ENCODE assay signal across 18 mouse cellular contexts in genomic region chr17:10407031-10407722, GRCm38 (mm10).
DNase-seq lines count a peak whose midpoint lies in the region; ATAC-seq and TF ChIP-seq lines count a peak whose summit lies in the region.
"Had no signal": no experiment of that assay in that cellular context is flagged by ENCODE, and none has a peak within 500 bp of the region (broad histone marks: within the 10 kb centered on the region; RNA-seq: fewer than 3 reads in every experiment).

No protein-coding gene starts in this region.

- WGBS in heart, embryonic 12.5 days: 41% methylated on average over 7 of the region's 7 CpGs
- 35% methylated on average over 7 of the region's 7 CpGs for WGBS in lung, embryonic 14.5 days

- no peaks in the 10 kb centered on the region for H3K27me3 ChIP-seq in heart, embryonic 12.5 days (replicated peaks)
- H3K27me3 ChIP-seq in lung, embryonic 14.5 days (ENCODE audit: insufficient read depth, low read length): no peaks in the 10 kb centered on the region
- no peaks in the 10 kb centered on the region for H3K27me3 ChIP-seq in testis, adult 2 months (ENCODE audit: control insufficient read depth, insufficient read depth, low read length)
- H3K27me3 ChIP-seq: CH12.LX; hindbrain, embryonic 12.5 days; limb, embryonic 12.5 days; neural tube, embryonic 12.5 days had no signal

- no peak for ATAC-seq in heart, embryonic 12.5 days (ENCODE audit: insufficient number of reproducible peaks, low FRiP score)
- ATAC-seq in lung, embryonic 14.5 days (ENCODE audit: insufficient read depth): no peak
- ATAC-seq: intestine, embryonic 16.5 days; liver, postnatal 0 days had no signal

- peak overlapping the region; percentile 29; the same call in 1 of the 2 replicates for H3K9ac ChIP-seq in heart, embryonic 12.5 days
- no peak overlapping the region for H3K9ac ChIP-seq in lung, embryonic 14.5 days
- H3K9ac ChIP-seq: hindbrain, embryonic 12.5 days; limb, embryonic 12.5 days; liver, postnatal 0 days; neural tube, embryonic 12.5 days had no signal

- H3K4me3 ChIP-seq in heart, embryonic 12.5 days: no peak overlapping the region
- no peak overlapping the region for H3K4me3 ChIP-seq in lung, embryonic 14.5 days (ENCODE audit: low read depth, low read length)
- H3K4me3 ChIP-seq in testis, adult 2 months (ENCODE audit: control insufficient read depth, low read depth, low read length): no peak overlapping the region
- H3K4me3 ChIP-seq: erythroblast, embryonic 14.5 days; hindbrain, embryonic 12.5 days; limb, embryonic 12.5 days; neural tube, embryonic 12.5 days had no signal

- H3K27ac ChIP-seq in heart, embryonic 12.5 days (ENCODE audit: poor library complexity, severe bottlenecking): peak overlapping the region; percentile 5; the same call in 1 of the 2 replicates
- no peak overlapping the region for H3K27ac ChIP-seq in lung, embryonic 14.5 days (ENCODE audit: low read depth)
- H3K27ac ChIP-seq in testis, adult 2 months (ENCODE audit: control insufficient read depth, insufficient read depth, low read depth, low read length): peak overlapping the region; percentile 73
- H3K27ac ChIP-seq: hindbrain, embryonic 12.5 days; limb, embryonic 12.5 days; macrophage; neural tube, embryonic 12.5 days had no signal

- peak; percentile 60 to 73 for DNase-seq in adrenal gland, adult (ENCODE audit: inconsistent age in 2 of 2, low spot score in 1 of 2)
- DNase-seq in adrenal gland, adult 18-20 months (ENCODE audit: low spot score in 2 of 2): no peak
- DNase-seq in heart, adult 9 months (ENCODE audit: low spot score in 2 of 2): no peak
- DNase-seq in lung, embryonic 14.5 days: peak; percentile 15
- no peak for DNase-seq in lung, postnatal 36 days
- no peak for DNase-seq in Muller cell, postnatal 12 days (ENCODE audit: inconsistent ontology term)
- DNase-seq: cerebellum, adult 9-10 months; kidney, postnatal 14 days; liver, postnatal 0 days had no signal

- peaks cover 37% of the 10 kb centered on the region for H3K4me1 ChIP-seq in heart, embryonic 12.5 days (replicated peaks)
- no peaks in the 10 kb centered on the region for H3K4me1 ChIP-seq in lung, embryonic 14.5 days (ENCODE audit: insufficient read depth)
- H3K4me1 ChIP-seq in testis, adult 2 months (ENCODE audit: control insufficient read depth, insufficient read depth, low read length): peaks cover 2% of the 10 kb centered on the region

- TF ChIP-seq CTCF in lung, embryonic 14.5 days (IDR thresholded peaks at IDR 0.05; ENCODE audit: low read depth): no peak
- TF ChIP-seq CTCF in testis, adult 2 months (IDR thresholded peaks at IDR 0.05; ENCODE audit: control insufficient read depth, insufficient read depth, insufficient replicate concordance, low read depth, low read length): no peak

- no peak for TF ChIP-seq POLR2A in testis, adult 2 months (IDR thresholded peaks at IDR 0.05; ENCODE audit: control insufficient read depth, low read depth, low read length)

- no peaks in the 10 kb centered on the region for H3K36me3 ChIP-seq in heart, embryonic 12.5 days
- H3K36me3 ChIP-seq in lung, embryonic 14.5 days (ENCODE audit: insufficient read depth): no peaks in the 10 kb centered on the region
- no peaks in the 10 kb centered on the region for H3K36me3 ChIP-seq in testis, adult 2 months (ENCODE audit: control insufficient read depth, insufficient read depth, low read length)
- H3K36me3 ChIP-seq: hindbrain, embryonic 12.5 days; limb, embryonic 12.5 days; neural tube, embryonic 12.5 days had no signal

- no peak overlapping the region for H3K4me2 ChIP-seq in heart, embryonic 12.5 days
- no peak overlapping the region for H3K4me2 ChIP-seq in lung, embryonic 14.5 days
- H3K4me2 ChIP-seq: hindbrain, embryonic 12.5 days; limb, embryonic 12.5 days; neural tube, embryonic 12.5 days had no signal

- H3K9me3 ChIP-seq in heart, embryonic 12.5 days (replicated peaks): no peaks in the 10 kb centered on the region
- no peaks in the 10 kb centered on the region for H3K9me3 ChIP-seq in lung, embryonic 14.5 days (ENCODE audit: low read depth, low read length)
- H3K9me3 ChIP-seq: hindbrain, embryonic 12.5 days; limb, embryonic 12.5 days; neural tube, embryonic 12.5 days had no signal

Comparison
In these comparisons a context has a peak if more than half of its experiments do, and no peak if none do; other contexts are left out.
1. DNase-seq: peak in adrenal gland, adult (2 of 2) and lung, embryonic 14.5 days (single experiment); none in adrenal gland, adult 18-20 months (0 of 2), heart, adult 9 months (0 of 2), lung, postnatal 36 days (single experiment) and Muller cell, postnatal 12 days (single experiment).